Mouse (Mus musculus): ENCODE measurements around the gene Ncoa6. TPM values are rescaled to one million over a fixed set of nuclear protein-coding genes. Genes with fewer than 3 reads are reported as not detected.

Ncoa6 gene
- total and polyA plus RNA-seq, 3 experiments: 17.8 to 22.9 (median 20.5) TPM

GRCm38 (mm10) chr2:155357686-155358399, 115.9 kb downstream of the Ncoa6 start:
- TF ChIP-seq CTCF (IDR thresholded peaks at IDR 0.05) (no peak), EP300 (IDR thresholded peaks at IDR 0.05; ENCODE audit: insufficient read depth, low read depth, low read length) (no peak), POLR2A (IDR thresholded peaks at IDR 0.05; ENCODE audit: insufficient read depth, low read depth, low read length) (no peak)
- H3K4me3 ChIP-seq: peak overlapping the region; percentile 86
- no peaks in the 10 kb centered on the region for H3K27me3 ChIP-seq (ENCODE audit: control insufficient read depth, insufficient read depth, low read length)
- whole genome bisulfite sequencing: 24% methylated on average over 14 of the region's 14 CpGs
- peak overlapping the region; percentile 33 for H3K9ac ChIP-seq (ENCODE audit: low read depth, low read length)
- no peaks in the 10 kb centered on the region for H3K79me2 ChIP-seq (replicated peaks; ENCODE audit: control insufficient read depth, insufficient read depth, low read length)
- H3K36me3 ChIP-seq (ENCODE audit: control insufficient read depth, insufficient read depth, low read length): no peaks in the 10 kb centered on the region
- peaks cover 5% of the 10 kb centered on the region for H3K4me1 ChIP-seq (ENCODE audit: control insufficient read depth, insufficient read depth, low read length)
- peak overlapping the region; percentile 75 for H3K27ac ChIP-seq
- DNase-seq: peak in 1 of 2 experiments; percentile 38
- intact Hi-C loops (cut with DNase I): loop anchor here (1.0 to 5.0 kb wide), 2 partner anchors 23 to 114 kb away; partner anchors contain the start of genes Ncoa6 and Trp53inp2

GRCm38 (mm10) chr2:155356971-155357591, 116.6 kb downstream of the Ncoa6 start, which contains the start of gene Pigu:
Gene Pigu (minus strand): TSS chr2:155357430.
- TF ChIP-seq EP300 (IDR thresholded peaks at IDR 0.05; ENCODE audit: insufficient read depth, low read depth, low read length): peak; percentile 87; the same call in 1 of the 2 replicates
- TF ChIP-seq POLR2A (IDR thresholded peaks at IDR 0.05; ENCODE audit: insufficient read depth, low read depth, low read length): peak; percentile 64; the same call in 1 of the 2 replicates
- TF ChIP-seq CTCF (IDR thresholded peaks at IDR 0.05): peak; percentile 15; the same call in 1 of the 2 replicates
- Histone ChIP-seq H3K27ac (peak within 1 kb of the TSS; percentile 75), H3K27me3 (ENCODE audit: control insufficient read depth, insufficient read depth, low read length) (no peaks in the 10 kb centered on the region), H3K4me3 (peak within 1 kb of the TSS; percentile 86), H3K4me1 (ENCODE audit: control insufficient read depth, insufficient read depth, low read length) (peaks cover 5% of the 10 kb centered on the region), H3K36me3 (ENCODE audit: control insufficient read depth, insufficient read depth, low read length) (no peaks in the 10 kb centered on the region), H3K79me2 (replicated peaks; ENCODE audit: control insufficient read depth, insufficient read depth, low read length) (no peaks in the 10 kb centered on the region), H3K9ac (ENCODE audit: low read depth, low read length) (peak within 1 kb of the TSS; percentile 86)
- under 1% methylated on average over 38 of the region's 38 CpGs for WGBS
- DNase-seq: peak; percentile 93 to 95
- intact Hi-C loops (cut with DNase I): loop anchor here (1.0 to 5.0 kb wide), 2 partner anchors 24 to 115 kb away; partner anchors contain the start of genes Ncoa6 and Trp53inp2

GRCm38 (mm10) chr2:155354402-155354801, 119.3 kb downstream of the Ncoa6 start:
- H3K36me3 ChIP-seq (ENCODE audit: control insufficient read depth, insufficient read depth, low read length): no peaks in the 10 kb centered on the region
- WGBS: 91% methylated on average over 3 of the region's 3 CpGs

GRCm38 (mm10) chr2:155346670-155347069, 127.0 kb downstream of the Ncoa6 start:
- no peaks in the 10 kb centered on the region; the same call in 1 of the 2 replicates for H3K4me1 ChIP-seq (ENCODE audit: control insufficient read depth, insufficient read depth, low read length)
- 78% methylated on average over 1 of the region's 1 CpGs for WGBS
- TF ChIP-seq CTCF (IDR thresholded peaks at IDR 0.05) (no peak), POLR2A (IDR thresholded peaks at IDR 0.05; ENCODE audit: insufficient read depth, low read depth, low read length) (no peak), EP300 (IDR thresholded peaks at IDR 0.05; ENCODE audit: insufficient read depth, low read depth, low read length) (no peak)
- intact Hi-C loops (cut with DNase I): no loop called here
- no peaks in the 10 kb centered on the region for H3K36me3 ChIP-seq (ENCODE audit: control insufficient read depth, insufficient read depth, low read length)
- no peaks in the 10 kb centered on the region for H3K79me2 ChIP-seq (replicated peaks; ENCODE audit: control insufficient read depth, insufficient read depth, low read length)
- no peak overlapping the region for H3K9ac ChIP-seq (ENCODE audit: low read depth, low read length)
- no peak overlapping the region for H3K27ac ChIP-seq
- DNase-seq: no peak
- H3K27me3 ChIP-seq (ENCODE audit: control insufficient read depth, insufficient read depth, low read length): no peaks in the 10 kb centered on the region
- no peak overlapping the region for H3K4me3 ChIP-seq

More at GRCm38 (mm10) chr2:155354402-155354801, 119.3 kb downstream of the Ncoa6 start:
- no peak overlapping the region for H3K27ac ChIP-seq
- H3K27me3 ChIP-seq (ENCODE audit: control insufficient read depth, insufficient read depth, low read length): no peaks in the 10 kb centered on the region
- no peak overlapping the region for H3K9ac ChIP-seq (ENCODE audit: low read depth, low read length)
- DNase-seq: no peak
- H3K4me3 ChIP-seq: no peak overlapping the region
- peaks cover 5% of the 10 kb centered on the region for H3K4me1 ChIP-seq (ENCODE audit: control insufficient read depth, insufficient read depth, low read length)
- no peaks in the 10 kb centered on the region for H3K79me2 ChIP-seq (replicated peaks; ENCODE audit: control insufficient read depth, insufficient read depth, low read length)
- TF ChIP-seq CTCF (IDR thresholded peaks at IDR 0.05) (peak; percentile 42), EP300 (IDR thresholded peaks at IDR 0.05; ENCODE audit: insufficient read depth, low read depth, low read length) (no peak)
- intact Hi-C loops (cut with DNase I): no loop called here

Small RNA genes lying within 50 kb of the gene (microRNA-seq; reads per million reads assigned to microRNA genes)
- 0 reads per million in 2 experiments for gene Mir695

Other genes starting within 250 kb of the Ncoa6 start
- gene Dynlrb1, start 237.4 kb downstream of the Ncoa6 start, total RNA-seq (2021): 100 to 1,000 TPM; 163 to 165 TPM
- gene Dynlrb1, start 237.4 kb downstream of the Ncoa6 start, polyA plus RNA-seq (2012; rRNA removed): 359 and 543 TPM in 2 replicates
- 100 to 1,000 TPM; 713 to 821 TPM for gene Map1lc3a, start 197.6 kb downstream of the Ncoa6 start, total RNA-seq (2021)
- 933 and 1,030 TPM in 2 replicates for gene Map1lc3a, start 197.6 kb downstream of the Ncoa6 start, polyA plus RNA-seq (2012; rRNA removed)
- gene Pigu, start 116.5 kb downstream of the Ncoa6 start, total RNA-seq (2021): 10 to 100 TPM; 26.2 to 26.6 TPM
- 44.8 and 73.8 TPM in 2 replicates for gene Pigu, start 116.5 kb downstream of the Ncoa6 start, polyA plus RNA-seq (2012; rRNA removed)
- 100 to 1,000 TPM; 457 to 512 TPM for gene Trp53inp2, start 92.8 kb downstream of the Ncoa6 start, total RNA-seq (2021)
- 410 and 615 TPM in 2 replicates for gene Trp53inp2, start 92.8 kb downstream of the Ncoa6 start, polyA plus RNA-seq (2012; rRNA removed)
- 10 to 100 TPM; 31.6 to 33.4 TPM for gene Acss2, start 44.1 kb upstream of the Ncoa6 start, total RNA-seq (2021)
- 39.8 and 59.2 TPM in 2 replicates for gene Acss2, start 44.1 kb upstream of the Ncoa6 start, polyA plus RNA-seq (2012; rRNA removed)
- gene Ggt7, start 44.3 kb upstream of the Ncoa6 start, total RNA-seq (2021): under 1 TPM; 0.55 to 0.73 TPM
- 4.4 and 6.0 TPM in 2 replicates for gene Ggt7, start 44.3 kb upstream of the Ncoa6 start, polyA plus RNA-seq (2012; rRNA removed)
- gene Gss, start 118.9 kb upstream of the Ncoa6 start, total RNA-seq (2021): 10 to 100 TPM; 13.0 to 14.0 TPM
- 14.0 and 15.3 TPM in 2 replicates for gene Gss, start 118.9 kb upstream of the Ncoa6 start, polyA plus RNA-seq (2012; rRNA removed)
- gene Myh7b, start 137.3 kb upstream of the Ncoa6 start, total RNA-seq (2021): 10 to 100 TPM; 28.6 to 43.2 TPM
- 38.2 and 41.6 TPM in 2 replicates for gene Myh7b, start 137.3 kb upstream of the Ncoa6 start, polyA plus RNA-seq (2012; rRNA removed)
- gene Trpc4ap, start 218.5 kb upstream of the Ncoa6 start, total RNA-seq (2021): 10 to 100 TPM; 77.0 to 84.9 TPM
- gene Trpc4ap, start 218.5 kb upstream of the Ncoa6 start, polyA plus RNA-seq (2012; rRNA removed): 95.6 and 114 TPM in 2 replicates